Mouse (Mus musculus): ENCODE results near the gene Gpr108.

DNA sequence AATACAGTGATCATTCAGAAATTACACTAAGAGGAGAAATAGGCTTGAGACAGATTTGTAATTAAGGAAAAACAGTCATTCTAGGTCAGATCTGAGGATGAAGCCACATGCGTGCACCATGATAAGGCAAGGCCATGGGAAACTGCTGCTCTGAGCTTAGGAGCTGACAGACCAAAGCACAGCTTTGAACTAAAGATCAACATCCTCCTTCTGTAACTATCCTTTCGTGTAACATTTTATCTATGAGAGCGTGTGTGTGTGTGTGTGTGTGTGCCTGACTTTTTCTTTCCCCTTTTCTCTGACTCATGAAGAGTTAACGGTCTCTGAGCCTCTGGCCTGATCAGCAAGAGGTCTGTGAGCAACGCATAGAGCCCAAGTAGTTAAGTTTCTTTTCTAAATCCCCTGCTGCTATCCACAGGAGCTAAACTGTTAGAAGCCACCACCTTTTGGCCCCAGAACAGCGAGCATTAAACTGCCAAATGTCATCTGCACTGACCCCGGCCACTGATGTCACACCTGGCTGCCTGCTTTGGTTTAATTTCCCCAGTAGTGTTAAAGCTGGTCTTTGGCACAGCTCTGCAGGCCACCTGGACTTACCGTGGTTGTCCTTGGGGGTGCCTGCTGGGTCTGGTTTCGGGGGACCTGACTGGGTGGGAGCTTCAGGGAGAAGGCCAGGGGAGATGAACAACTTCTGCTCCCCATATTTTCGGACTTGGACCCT is 4.4 kb downstream of the Gpr108 start:
- TF ChIP-seq CTCF (IDR thresholded peaks at IDR 0.05; ENCODE audit: extremely low read depth, insufficient read length, insufficient replicate concordance, low read depth, low read length) = no peak
- no peak for TF ChIP-seq POLR2A (IDR thresholded peaks at IDR 0.05; ENCODE audit: low read depth, low read length)
